Mouse (Mus musculus) c-Kit-positive CD71-negative TER-119-negative erythroid progenitor cells, embryonic 14.5 days (primary cell): ENCODE measurements around the gene Tcea2.

ENCODE experiments used
- DNase-seq: peaks from one replicate; pipeline ENCODE4 v3.0.0-alpha.2; 2013; ENCODE audit warnings: low read depth

Tcea2 gene

DNA sequence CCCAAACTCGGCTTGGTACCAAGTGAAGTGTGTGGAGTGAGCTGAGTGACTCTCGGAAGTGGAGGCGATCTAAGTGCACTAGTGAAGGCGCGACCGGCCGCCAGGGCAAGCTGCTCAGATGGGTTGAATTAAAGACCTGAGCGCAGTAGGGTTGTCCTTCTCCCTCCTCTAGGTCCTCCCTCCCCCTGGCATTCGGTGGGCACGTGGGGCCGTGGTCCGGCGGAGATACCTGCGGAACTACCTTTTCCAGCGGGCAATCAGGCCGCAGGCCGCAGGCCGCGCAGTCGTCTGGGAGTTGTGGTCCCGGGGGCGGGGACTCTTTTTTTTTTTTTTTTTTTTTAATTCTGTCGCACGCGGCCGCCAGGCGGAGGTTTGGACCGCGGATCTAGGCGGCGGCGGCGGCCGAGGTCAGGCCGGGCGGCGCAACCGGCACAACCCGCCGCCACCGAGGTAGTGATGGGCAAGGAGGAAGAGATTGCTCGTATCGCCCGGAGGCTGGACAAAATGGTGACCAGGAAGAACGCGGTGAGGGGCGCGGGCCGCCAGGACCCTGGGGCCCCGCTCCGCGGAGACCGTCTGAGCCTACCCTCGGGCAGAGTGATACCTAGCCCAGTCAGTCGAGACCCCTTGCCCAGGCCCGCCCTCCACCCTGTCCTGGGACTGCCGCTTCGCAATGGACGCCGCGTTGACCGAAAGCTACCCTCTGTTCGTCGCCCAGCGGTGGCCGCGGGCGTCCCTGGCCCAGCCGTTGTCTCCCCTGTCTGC lies at the start of gene Tcea2:
TSS of gene Tcea2 (plus strand) at position 360 of the 765 bp plus-strand sequence.
- no peak for DNase-seq

DNA sequence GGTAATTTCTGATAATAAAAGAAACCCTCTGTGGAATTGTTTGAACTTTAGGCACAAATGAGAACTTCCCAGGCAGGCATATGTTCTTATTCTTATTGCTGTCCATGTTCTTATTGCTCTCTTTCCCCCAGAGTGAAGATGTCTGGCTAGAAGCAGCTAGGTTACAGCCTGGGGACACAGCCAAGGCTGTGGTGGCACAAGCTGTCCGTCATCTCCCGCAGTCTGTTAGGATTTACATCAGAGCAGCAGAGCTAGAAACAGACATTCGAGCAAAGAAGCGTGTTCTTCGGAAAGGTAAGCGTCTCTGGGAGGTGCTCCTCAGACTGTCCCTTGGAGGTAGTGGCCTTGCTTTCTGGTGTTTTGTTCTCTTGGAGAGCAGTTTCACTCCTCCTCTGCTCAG lies 47.5 kb upstream of the Tcea2 start:
- DNase-seq, result no peak

DNA sequence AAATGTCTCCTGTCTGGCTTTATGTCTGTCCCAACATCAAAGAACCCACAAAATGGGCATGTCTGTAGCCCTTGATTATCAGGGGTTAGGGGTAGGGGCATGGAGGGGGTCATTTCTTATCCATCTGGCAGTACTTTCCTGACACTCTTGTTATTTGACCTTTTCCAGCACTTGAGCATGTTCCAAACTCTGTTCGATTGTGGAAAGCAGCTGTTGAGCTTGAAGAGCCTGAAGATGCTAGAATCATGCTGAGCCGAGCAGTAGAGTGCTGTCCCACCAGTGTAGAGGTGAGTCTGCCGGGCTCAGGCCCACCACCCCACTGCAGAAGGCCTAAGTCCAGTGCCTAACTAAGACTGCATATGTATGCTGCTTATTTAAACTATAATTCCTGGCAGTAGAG lies 44.2 kb upstream of the Tcea2 start:
- no peak for DNase-seq

DNA sequence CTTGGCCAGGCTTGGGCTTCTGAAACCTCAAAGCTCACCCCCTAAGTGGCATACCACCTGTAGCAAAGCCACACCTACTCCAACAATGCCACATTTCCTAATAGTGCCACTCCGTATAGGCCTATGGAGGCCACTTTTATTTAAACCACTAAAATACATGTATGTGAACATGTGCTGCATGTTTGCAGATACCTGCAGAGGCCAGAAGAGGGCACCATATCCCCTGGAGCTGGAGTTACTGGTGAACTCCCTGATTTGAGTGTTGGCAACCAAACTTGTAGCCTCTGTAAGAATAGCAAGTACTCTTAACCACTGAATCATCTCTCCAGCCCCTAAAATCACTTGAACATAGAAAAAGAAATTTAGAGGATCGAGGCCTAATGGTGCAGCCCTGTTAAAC lies 35.7 kb upstream of the Tcea2 start:
- DNase-seq, result peak; percentile 39

DNA sequence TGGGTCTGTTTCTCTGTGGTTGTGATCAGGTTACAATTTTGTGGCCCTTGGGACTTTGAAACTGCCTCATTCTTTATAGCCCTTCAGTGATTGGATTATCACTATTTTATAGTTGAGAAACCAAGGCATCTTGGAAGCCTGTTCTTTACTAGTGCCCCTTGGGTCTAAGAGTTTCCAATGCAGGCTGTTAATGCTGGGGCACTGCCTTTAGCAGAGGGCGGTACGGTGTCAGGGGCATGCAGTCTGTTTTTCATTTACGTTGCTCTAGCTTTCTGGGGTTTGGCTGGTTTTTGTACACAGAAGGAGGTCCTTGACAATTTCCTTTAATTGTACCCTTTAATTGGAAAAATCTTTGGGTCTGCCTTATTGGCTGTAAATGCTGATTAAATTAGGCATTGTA lies 34.4 kb upstream of the Tcea2 start:
- no peak for DNase-seq

DNA sequence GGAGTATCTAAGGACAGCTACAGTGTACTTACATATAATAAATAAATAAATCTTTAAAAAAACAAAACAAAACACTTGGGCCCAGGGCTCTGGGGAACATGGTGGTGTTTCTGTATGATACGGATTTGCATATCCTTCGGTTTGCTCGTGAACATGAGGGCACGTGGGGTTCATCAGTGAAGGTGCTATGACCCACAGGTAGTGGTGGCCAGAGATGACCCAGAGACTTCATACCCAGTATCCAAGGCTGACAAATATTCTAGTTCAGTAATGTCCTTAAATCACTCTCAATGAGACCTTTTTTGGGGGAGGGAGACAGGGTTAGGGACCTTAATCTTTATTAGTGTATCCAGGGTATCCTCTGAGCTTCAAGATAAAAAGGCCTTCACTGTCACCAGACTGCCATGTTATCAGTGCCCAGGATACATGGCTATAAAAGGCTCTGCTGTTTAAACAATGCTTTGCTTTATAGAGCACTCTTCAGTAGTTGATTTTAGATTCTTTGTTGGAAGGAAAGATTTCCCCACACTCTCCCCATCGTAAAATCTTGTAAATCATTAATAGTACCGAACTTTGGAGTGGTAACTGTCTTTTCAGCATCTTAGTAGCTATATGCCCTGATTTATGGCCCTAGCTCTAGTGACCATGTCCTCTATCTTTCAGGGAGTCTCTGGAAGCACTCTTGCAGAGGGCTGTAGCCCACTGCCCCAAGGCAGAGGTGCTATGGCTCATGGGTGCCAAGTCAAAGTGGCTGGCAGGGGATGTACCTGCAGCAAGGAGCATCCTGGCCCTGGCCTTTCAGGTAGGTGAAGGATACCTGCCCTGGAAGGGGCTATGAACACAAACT lies 33.3 kb upstream of the Tcea2 start:
- no peak for DNase-seq

DNA sequence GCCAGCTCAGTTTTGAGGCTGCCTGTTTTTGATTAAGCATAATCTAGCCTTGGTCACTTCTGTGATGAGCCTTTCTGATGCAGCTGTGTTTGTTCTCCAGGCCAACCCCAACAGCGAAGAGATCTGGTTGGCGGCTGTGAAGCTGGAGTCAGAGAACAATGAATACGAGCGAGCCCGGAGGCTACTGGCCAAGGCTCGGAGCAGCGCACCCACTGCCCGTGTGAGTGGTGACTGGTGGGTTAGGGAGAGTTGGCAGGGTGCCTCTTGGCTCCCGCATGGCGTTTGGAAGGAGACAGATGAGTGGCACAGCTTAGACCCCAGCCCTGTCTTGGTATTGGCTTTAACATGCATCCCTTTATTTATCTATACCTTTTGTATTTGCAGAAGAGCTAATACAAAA lies 31.2 kb upstream of the Tcea2 start:
- no peak for DNase-seq

DNA sequence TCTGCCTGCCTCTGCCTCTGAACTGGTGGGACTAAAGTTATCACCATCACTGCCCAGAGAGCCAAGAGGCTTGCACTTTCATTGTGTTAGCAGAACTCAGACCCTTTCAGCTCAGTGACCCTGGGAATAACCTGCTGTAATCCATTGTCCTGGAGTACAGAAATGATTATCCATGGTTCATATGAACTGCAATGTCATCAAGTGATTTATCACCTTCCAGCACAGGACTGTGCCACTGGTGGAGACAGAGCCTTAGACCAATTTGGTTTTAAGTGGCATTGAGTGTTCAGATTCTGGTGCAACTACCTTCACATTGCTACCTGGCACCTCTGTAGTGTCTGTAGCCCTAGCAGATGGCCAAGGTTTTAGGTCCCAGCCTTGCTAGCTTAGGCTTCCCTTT lies 27.0 kb upstream of the Tcea2 start:
- DNase-seq, result no peak

DNA sequence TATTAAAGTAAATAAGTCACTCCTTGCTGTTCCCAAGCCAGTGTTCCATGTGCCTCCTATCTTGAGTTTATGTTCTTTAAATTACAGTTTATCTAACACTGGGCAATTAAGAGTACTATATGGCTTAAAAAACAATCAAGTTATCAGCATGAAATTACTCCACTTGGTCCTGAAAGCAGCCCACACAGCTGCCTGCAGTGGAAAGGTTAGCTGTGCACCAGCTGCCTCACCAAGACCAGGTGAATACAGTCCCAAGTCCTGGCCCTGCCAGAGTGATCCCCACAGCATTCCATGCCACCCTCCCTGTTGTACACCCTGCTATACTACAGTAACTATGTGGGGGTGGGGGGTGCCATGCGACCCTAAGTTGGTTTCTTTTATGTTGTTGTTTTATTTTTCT lies 26.6 kb upstream of the Tcea2 start:
- DNase-seq, result no peak

DNA sequence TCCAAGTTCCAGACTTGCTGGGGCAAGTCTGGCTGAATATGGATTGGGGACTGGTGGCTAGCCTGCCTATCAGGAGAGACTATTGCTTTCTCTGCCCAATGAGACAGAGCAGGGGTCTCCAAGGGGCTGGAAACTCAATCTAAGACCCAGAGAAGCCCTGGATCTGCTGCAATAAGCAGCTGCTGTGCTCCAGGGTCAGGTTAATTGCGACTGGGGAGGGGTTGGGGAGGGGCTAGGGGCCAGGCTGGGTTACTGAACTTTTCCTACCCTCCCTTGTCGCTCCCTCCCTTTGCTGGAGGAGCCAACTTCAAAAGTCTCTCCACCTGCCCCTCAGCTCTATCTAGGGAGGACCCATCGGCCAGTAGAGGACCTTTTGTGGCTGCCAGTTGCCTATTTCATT lies 23.4 kb upstream of the Tcea2 start, which contains the start of gene Gm29797:
TSS of gene Gm29797 (plus strand) at position 301 of the 400 bp plus-strand sequence.
- DNase-seq, result no peak

DNA sequence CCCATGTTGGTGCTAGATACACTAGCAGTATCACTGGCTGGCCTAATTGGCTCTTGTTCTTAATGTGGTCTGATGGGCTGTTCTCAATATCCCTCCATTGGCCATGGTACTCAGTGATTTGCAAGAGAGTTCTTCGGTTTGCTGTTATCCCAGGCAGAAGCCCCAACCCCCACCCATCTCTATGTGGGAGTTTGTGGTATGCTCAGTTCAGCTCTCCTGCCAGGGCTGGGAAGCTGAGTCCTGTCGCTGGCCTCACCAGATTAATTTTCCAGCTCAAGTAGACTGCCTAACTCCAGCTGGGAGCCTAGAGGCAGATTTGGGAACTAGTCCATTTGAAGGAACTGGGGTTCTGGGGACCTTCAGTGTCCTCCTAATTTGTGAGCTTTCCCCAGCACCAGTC lies 22.7 kb upstream of the Tcea2 start:
- no peak for DNase-seq

DNA sequence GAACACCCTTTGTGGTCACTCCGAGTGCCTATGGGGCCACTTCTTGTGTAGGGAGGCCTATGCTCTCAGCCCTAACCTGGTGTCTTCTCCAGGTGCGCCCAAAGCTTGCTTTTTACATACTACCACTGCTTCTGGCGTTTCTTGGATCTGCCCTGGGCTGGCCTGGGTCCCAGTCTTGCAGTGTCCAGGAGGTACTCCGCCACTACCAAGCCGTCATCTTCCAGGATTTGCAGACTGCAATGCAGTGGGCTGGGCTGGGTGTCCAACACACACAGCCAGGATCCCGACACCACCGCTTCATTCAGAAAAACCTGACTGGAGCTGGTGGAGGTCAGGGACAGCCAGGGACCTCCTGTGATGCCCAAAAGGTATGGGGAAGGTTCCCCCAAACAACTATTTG lies 21.6 kb upstream of the Tcea2 start:
- DNase-seq, result no peak

DNA sequence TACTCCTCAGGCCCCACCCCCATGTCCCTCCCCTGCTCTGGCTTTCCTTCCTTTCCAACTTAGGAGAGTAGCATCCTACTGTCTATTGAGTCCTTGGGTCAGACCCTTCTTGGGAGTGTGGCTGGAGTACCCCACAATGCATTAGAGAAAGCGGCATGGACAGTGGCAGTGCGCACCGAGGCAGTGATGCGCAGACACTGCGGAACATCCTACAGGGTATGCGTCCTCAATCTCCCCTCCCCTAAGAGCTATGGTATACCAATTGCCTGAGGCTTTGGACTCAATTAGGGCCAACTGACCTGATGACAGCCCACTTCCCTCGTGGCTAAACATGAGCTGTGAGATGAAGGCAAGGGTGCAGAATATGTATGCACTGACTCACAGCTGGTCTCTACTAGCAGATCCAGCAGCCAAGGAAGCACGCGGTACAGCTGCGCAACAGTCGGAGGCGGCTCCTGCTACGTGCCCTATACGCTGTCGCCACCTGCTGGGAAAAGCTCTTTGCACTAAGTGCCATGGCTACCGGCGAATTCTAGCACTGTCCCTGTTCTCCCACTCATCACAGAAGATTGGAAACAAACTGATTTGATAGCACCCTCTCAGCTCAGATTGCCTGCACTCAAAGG lies 21.1 kb upstream of the Tcea2 start:
- DNase-seq, result peak; percentile 66

DNA sequence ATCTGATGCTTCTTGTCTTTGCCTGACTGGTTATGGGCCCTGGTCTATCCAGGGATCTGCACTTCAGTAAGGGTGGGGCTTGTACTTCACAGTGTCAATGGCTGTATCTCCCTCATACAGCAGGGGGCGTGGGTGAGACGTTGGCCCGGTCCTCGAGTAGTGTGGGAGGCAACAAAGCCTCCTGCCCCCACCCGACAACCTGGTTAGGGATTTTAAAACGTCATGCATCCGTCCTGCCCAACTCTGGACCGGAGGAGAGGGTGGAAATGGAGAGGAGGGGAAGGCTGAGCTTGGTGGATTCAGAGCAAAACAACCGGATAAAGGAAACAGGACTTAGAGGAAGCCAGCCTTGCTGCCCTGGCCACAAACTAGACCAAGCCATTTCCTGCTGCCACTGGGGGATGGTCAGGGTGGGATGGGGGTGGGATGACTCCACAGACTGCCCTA lies 20.5 kb upstream of the Tcea2 start:
- DNase-seq, result peak; percentile 83

DNA sequence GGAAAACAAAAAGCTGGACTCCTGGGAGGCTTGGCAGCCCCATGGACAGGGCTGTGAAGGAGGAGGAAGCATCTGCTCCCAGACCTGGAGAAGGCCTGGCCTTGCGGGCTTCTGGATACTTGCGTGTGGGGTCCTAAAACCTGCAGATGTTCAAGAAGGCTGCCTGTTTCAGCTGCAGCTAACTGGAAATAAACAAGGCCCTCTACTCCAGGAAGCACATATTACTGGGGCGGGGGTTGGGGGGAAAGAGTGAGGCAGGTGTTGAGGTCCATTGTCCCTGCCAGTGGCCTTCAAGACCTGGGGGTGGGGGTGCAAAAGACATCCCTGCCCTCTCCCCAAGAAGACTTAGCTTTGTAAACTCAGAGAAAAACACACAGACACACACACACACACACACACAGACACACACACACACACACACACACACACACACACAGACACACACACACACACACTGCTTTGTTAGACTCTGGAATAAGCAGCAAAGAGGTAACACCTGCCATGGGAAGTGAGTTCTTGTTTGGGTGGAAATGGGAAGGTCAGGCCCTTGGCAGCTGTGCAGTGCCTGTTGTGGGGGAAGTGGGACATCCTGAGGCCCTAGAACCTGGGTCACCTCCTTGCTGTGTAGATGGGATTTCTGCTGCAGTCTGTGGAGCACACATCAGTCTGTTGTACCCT lies 17.4 kb upstream of the Tcea2 start:
- no peak for DNase-seq

DNA sequence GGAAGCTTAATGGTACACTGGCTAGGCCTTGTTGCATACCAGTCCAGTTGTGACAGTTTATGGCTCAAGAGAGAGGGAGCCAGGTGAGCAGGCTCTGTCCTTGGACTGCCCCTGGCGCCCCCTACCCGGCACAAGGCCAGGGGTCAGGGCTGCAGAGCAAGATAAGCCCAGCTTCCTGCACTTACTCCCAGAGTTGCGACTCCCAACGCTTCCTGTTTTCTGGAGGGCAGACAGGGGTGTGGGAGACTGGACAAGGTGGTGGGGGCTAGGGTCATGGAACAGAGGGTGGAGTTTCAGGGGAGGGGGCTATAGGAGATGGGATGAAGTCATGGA lies 16.8 kb upstream of the Tcea2 start:
- DNase-seq, result no peak

DNA sequence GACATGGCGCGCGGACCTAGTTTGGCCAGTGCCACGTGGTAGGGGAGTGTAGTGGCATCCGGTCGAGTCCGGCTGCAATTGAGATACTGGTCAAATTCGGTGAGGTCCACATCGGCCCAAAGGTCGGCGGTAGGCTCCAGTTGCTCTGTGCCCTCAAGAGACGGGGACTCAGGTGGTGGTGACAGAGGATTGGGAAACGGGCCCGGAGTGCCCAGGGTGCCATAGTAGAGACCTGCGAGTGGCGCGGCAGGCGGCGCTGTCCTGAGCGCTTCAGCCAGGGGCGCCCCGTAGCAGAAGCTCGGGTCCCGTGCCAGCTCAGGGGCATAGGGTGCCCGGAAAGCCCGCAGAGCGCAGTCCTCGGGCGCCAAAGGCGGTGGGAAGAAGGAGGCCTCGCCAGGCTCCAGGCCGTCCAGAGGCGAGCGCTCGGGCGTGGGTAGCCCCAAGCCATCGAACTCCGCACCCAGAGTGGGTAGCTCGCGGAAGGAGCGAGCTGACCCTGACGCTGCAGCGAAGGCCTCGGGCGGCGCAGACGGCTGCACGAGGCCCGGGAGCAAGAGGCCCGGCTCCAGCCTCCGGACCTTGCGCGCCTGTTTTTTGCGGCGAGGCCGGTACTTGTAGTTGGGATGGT lies 9.7 kb upstream of the Tcea2 start:
- DNase-seq, result no peak

DNA sequence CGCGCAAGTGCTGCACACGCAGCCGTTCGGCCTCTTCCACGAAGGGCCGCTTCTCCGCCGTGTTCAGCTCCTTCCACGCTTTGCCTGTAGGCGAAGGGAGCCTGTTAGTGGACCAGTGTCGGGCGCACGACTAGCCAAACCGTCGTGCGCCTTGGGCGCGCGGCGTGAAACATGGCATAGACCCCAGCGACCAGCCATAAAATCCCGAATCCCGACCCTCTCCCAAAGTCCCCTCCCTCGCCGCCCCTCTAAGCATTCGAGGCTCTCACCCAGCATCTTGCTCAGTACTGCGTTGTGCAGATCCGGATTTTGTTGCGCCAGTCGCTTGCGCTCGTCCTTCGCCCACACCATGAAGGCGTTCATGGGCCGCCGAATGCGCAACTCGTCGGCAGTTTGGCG lies 9.2 kb upstream of the Tcea2 start:
- DNase-seq, result no peak

DNA sequence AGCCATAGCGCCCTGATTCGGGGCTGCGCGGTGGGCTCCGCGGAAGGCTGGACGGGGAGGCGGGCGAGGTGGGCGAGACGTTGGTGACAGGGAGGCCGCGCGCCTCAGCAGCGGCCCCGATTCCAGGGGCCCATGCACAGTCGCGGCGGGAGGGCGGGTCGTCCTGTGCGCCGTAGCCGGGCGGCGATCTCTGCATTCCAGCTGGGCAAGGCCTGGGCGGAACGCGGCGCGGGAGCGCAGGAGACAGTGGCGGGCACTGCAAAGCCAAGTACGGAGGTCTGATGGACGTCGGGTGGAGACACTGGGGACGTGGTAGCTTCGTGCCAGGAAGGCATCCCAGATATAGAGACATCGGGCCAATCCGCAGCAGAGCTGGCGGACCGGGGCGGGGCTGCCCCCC lies 8.8 kb upstream of the Tcea2 start, which contains the start of gene Sox18:
TSS of gene Sox18 (minus strand) at position 315 of the 400 bp plus-strand sequence.
- DNase-seq, result no peak

DNA sequence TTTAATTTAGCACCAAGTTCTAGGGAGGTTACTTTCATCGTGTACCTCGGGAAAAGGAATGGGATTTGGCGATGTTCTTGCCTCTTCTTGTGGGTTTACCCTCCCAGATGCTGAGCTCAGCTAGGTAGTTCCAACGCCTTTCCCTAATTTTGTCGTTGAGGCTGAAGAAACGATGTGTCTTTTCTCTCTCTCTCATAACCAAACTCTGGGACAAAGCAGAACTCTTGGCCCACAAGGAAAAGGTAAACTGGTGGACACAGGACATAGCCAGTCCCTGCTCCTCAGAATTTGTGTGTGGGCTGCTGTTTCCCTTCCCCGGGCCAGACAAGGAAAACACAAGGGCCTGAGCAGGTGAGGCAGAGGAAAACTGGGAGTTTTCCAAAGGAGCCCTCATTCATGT lies 8.1 kb upstream of the Tcea2 start:
- no peak for DNase-seq

DNA sequence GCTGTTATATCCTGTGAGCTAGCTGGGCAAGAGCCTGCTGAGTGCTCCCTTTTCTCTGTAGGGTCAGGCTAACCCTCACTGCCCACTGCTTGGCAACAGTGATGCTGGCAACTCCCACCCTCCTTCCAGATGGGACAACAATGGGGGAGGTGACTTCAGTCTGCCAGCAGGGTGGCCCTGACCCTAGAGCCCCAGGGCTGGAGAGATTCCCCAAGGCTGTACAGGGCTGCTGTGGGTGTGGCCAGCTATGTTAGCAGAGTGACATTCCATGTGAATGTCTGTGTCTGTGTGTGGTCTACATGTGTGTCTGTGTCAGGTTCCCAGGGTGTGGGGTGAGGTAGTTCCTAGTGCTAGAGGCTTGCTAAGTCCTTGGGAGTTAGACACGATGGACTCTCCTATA lies 6.6 kb upstream of the Tcea2 start:
- no peak for DNase-seq

DNA sequence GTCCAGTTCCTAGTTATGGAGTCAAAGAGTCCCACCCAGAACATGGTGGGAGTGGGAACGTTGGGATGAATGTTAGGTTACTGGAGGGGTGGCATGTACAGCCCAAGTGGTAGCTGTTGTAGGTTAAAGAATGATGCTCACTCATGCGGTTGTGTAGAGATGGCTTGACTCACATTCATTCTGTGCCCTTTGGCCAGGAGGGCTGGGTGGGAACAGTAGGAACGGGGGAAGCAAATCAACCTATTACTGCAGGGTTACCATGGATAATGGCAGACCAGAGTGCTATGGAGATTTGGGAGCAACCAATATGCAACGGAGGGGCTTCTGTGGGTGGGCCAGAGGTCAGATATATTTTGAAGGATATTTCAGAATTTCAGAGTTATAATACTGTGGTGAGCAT lies 5.2 kb upstream of the Tcea2 start:
- DNase-seq, result no peak
